Mouse (Mus musculus): ENCODE measurements around the gene Sik2.

GRCm38 (mm10) chr9:50944826-50945225 is 64.0 kb downstream of the Sik2 start:
- no peak for TF ChIP-seq MYOG (IDR thresholded peaks at IDR 0.05; ENCODE audit: control insufficient read depth in 1 of 3, insufficient read depth in 1 of 3, insufficient read length in 2 of 3, low read depth in 2 of 3)
- no peak for TF ChIP-seq POLR2A (IDR thresholded peaks at IDR 0.05; ENCODE audit: insufficient read length, low read depth)
- TF ChIP-seq E2F4 (IDR thresholded peaks at IDR 0.05; ENCODE audit: insufficient read depth): no peak
- no peak for TF ChIP-seq USF1 (IDR thresholded peaks at IDR 0.05; ENCODE audit: low read depth)
- no peak for TF ChIP-seq SRF (IDR thresholded peaks at IDR 0.05; ENCODE audit: control insufficient read depth, insufficient read length, low read depth)
- TF ChIP-seq POLR2AphosphoS2 (IDR thresholded peaks at IDR 0.05; ENCODE audit: insufficient read length, low read depth): no peak
- no peak for TF ChIP-seq TCF12 (IDR thresholded peaks at IDR 0.05; ENCODE audit: insufficient read depth, poor library complexity, severe bottlenecking)
- no peak for TF ChIP-seq MAX (IDR thresholded peaks at IDR 0.05; ENCODE audit: low read depth)
- no peak for TF ChIP-seq CEBPB (IDR thresholded peaks at IDR 0.05; ENCODE audit: insufficient read depth, poor library complexity, severe bottlenecking)
